Mouse (Mus musculus) MEL (cell line): ENCODE data around the gene Cd68. TPM values are rescaled to one million over a fixed set of nuclear protein-coding genes. Genes with fewer than 3 reads are reported as not detected.

ENCODE experiments used
- DNase-seq: peaks from one replicate; pipeline ENCODE4 v3.0.0; 2011; ENCODE audit warnings: low read depth, low spot score
- H3K27ac ChIP-seq: 2 replicates; pipeline ENCODE4 v1.5.1; 2012; ENCODE audit warnings: low read depth, mild to moderate bottlenecking, control low read depth, low read length, moderate library complexity; ENCODE audit not compliant: control insufficient read depth
- H3K27me3 ChIP-seq, 2 experiments: fragments of 150-350 bp in 1 of 2; sonication (generic) in 1 of 2; 2 replicates each; pipeline ENCODE4 v1.6.1; 2012; ENCODE audit warnings: low read length in 2 of 2, mild to moderate bottlenecking in 2 of 2, improper control_type of control experiment in 1 of 2, moderate library complexity in 1 of 2; ENCODE audit not compliant: insufficient read depth in 2 of 2, control insufficient read depth in 1 of 2
- H3K36me3 ChIP-seq, 2 experiments: 2 replicates each; pipeline ENCODE4 v1.6.1; 2012 to 2014; ENCODE audit warnings: low read length in 2 of 2, improper control_type of control experiment in 1 of 2, inconsistent platforms in 1 of 2, mild to moderate bottlenecking in 1 of 2; ENCODE audit not compliant: insufficient read depth in 2 of 2, control insufficient read depth in 1 of 2
- H3K4me1 ChIP-seq, 2 experiments: fragments of 150-350 bp in 1 of 2; sonication (generic) in 1 of 2; 2 replicates each; pipeline ENCODE4 v1.6.1; 2012; ENCODE audit warnings: low read length in 2 of 2, improper control_type of control experiment in 1 of 2, mild to moderate bottlenecking in 1 of 2; ENCODE audit not compliant: insufficient read depth in 2 of 2, control insufficient read depth in 1 of 2
- H3K4me3 ChIP-seq, 2 experiments: fragments of 150-350 bp in 1 of 2; sonication (generic) in 1 of 2; 2 replicates each; pipeline ENCODE4 v1.5.1; 2012; ENCODE audit warnings: low read depth in 2 of 2, low read length in 2 of 2, mild to moderate bottlenecking in 2 of 2, moderate library complexity in 2 of 2, control low read depth in 1 of 2, improper control_type of control experiment in 1 of 2; ENCODE audit not compliant: control insufficient read depth in 1 of 2, insufficient read depth in 1 of 2
- H3K79me2 ChIP-seq: 2 replicates; pipeline ENCODE4 v1.6.1; 2012; ENCODE audit warnings: mild to moderate bottlenecking, low read length, moderate library complexity; ENCODE audit not compliant: control insufficient read depth, poor library complexity, insufficient read depth
- H3K9ac ChIP-seq: 2 replicates; pipeline ENCODE4 v1.6.1; 2012; ENCODE audit warnings: low read depth, mild to moderate bottlenecking, control low read depth, low read length, moderate library complexity; ENCODE audit not compliant: control insufficient read depth, poor library complexity, severe bottlenecking
- H3K9me3 ChIP-seq: fragments of 150-350 bp; sonication (generic); replicated peaks from 2 replicates; pipeline ENCODE4 v1.6.1; 2012; ENCODE audit warnings: mild to moderate bottlenecking, low read length, improper control_type of control experiment, moderate library complexity; ENCODE audit not compliant: insufficient read depth
- CHD2 ChIP-seq: IDR thresholded peaks from 2 replicates; pipeline ENCODE4 v1.6.1; 2011; ENCODE audit warnings: low read length, improper control_type of control experiment
- EP300 ChIP-seq, 2 experiments: IDR thresholded peaks; 2 replicates each; pipeline ENCODE4 v1.6.1; 2011; ENCODE audit warnings: improper control_type of control experiment in 2 of 2, low read length in 2 of 2, low read depth in 1 of 2, mild to moderate bottlenecking in 1 of 2
- GABPA ChIP-seq: IDR thresholded peaks from 2 replicates; pipeline ENCODE4 v1.6.1; 2012; ENCODE audit warnings: low read depth, mild to moderate bottlenecking, inconsistent platforms, low read length, improper control_type of control experiment, moderate library complexity
- KAT2A ChIP-seq: conservative IDR thresholded peaks from 2 replicates; pipeline ENCODE4 v1.6.1; 2012; ENCODE audit warnings: low read depth, low read length, improper control_type of control experiment, inconsistent platforms
- MAFK ChIP-seq: IDR thresholded peaks from 2 replicates; pipeline ENCODE4 v1.6.1; 2011; ENCODE audit warnings: low read depth, mild to moderate bottlenecking, low read length, improper control_type of control experiment, borderline replicate concordance
- MEF2A ChIP-seq: IDR thresholded peaks from 2 replicates; pipeline ENCODE4 v1.6.1; 2014; ENCODE audit warnings: low read depth, mild to moderate bottlenecking, inconsistent platforms, low read length, improper control_type of control experiment; ENCODE audit not compliant: poor library complexity, insufficient replicate concordance, severe bottlenecking; ENCODE audit errors: extremely low read depth
- NELFE ChIP-seq: IDR thresholded peaks from 2 replicates; pipeline ENCODE4 v1.6.1; 2011; ENCODE audit warnings: low read depth, low read length, improper control_type of control experiment
- POLR2A ChIP-seq, 2 experiments: IDR thresholded peaks; 2 replicates each; pipeline ENCODE4 v1.6.1; 2011 to 2012; ENCODE audit warnings: low read length in 2 of 2, mild to moderate bottlenecking in 2 of 2, control low read depth in 1 of 2, improper control_type of control experiment in 1 of 2, low read depth in 1 of 2, moderate library complexity in 1 of 2; ENCODE audit not compliant: control insufficient read depth in 1 of 2, insufficient read depth in 1 of 2, poor library complexity in 1 of 2
- TAL1 ChIP-seq: IDR thresholded peaks from 2 replicates; pipeline ENCODE4 v1.6.1; 2012; ENCODE audit warnings: mild to moderate bottlenecking, inconsistent platforms, low read length, moderate library complexity, mixed read lengths
- TBP ChIP-seq: IDR thresholded peaks from 2 replicates; pipeline ENCODE4 v1.8.0; 2011; ENCODE audit warnings: low read depth, low read length, improper control_type of control experiment
- TCF12 ChIP-seq: IDR thresholded peaks from 2 replicates; pipeline ENCODE4 v1.6.1; 2014; ENCODE audit warnings: low read depth, mild to moderate bottlenecking, inconsistent platforms, low read length, improper control_type of control experiment, moderate library complexity
- UBTF ChIP-seq: IDR thresholded peaks from 2 replicates; pipeline ENCODE4 v1.6.1; 2012; ENCODE audit warnings: low read depth, mild to moderate bottlenecking, inconsistent platforms, low read length, improper control_type of control experiment, moderate library complexity, borderline replicate concordance; ENCODE audit not compliant: insufficient read depth
- USF1 ChIP-seq: IDR thresholded peaks from 2 replicates; pipeline ENCODE4 v1.6.1; 2014; ENCODE audit warnings: low read depth, mild to moderate bottlenecking, inconsistent platforms, low read length, improper control_type of control experiment, moderate library complexity
- USF2 ChIP-seq, 2 experiments: IDR thresholded peaks; 2 replicates each; pipeline ENCODE4 v1.6.1; 2011 to 2012; ENCODE audit warnings: improper control_type of control experiment in 2 of 2, low read length in 2 of 2, borderline replicate concordance in 1 of 2, inconsistent platforms in 1 of 2, low read depth in 1 of 2, mild to moderate bottlenecking in 1 of 2; ENCODE audit not compliant: insufficient read depth in 1 of 2
- ZKSCAN1 ChIP-seq: IDR thresholded peaks from 2 replicates; pipeline ENCODE4 v1.6.1; 2012; ENCODE audit warnings: low read depth, mild to moderate bottlenecking, inconsistent platforms, low read length, improper control_type of control experiment, moderate library complexity
- polyA plus RNA-seq, 2 experiments: library from polyadenylated mRNA; stranded (reverse) in 1 of 2; unstranded in 1 of 2; fragments of >175 nt in 1 of 2; fragments of >200 nt in 1 of 2; gene quantifications; 2 replicates each; pipeline versions ENCODE4 v1.2.1 to v1.2.4; 2012; ENCODE audit warnings: low replicate concordance in 2 of 2, low read depth in 1 of 2; ENCODE audit not compliant: insufficient read length in 2 of 2, insufficient read depth in 1 of 2, missing spikeins in 1 of 2
- total RNA-seq: library from RNA; depleted of rRNA; stranded (reverse); fragments of 300-350 nt; gene quantifications from 2 replicates; pipeline ENCODE4 v1.2.3, GENCODE M21; 2012

The Cd68 gene
- total and polyA plus RNA-seq, 3 experiments = 5.3 to 19.8 TPM; not detected in 1

DNA sequence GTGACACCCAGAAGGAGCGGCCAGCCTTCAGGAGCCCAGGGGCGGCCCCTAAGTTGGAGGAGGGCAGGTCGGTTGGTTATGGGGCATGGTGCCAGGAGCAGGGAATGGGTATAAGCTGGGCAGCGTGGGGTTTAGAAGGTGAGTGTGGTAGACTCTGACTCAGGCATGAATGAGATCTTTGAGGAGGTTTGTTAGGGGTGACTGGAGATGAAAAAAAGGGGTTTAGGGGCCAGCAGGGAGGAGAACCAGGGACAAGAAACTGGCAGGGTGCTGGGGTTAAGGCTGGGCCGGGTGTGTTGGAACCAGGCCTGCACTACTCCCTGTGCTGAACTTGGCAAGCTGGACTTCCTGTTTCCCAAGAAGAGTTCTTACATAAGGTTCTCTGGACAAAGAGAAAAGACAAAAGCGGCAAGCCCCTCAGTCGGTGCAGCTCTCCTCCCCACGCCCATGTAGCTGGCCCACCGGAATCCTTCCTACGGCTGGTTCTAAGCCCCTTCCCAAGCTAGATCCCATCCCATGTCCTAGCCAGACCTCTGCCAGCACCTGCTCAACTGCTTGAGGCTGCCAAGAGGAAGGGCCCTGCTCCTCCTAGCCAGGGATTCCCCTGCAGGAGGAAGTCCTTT, 19.7 kb upstream of the Cd68 start, which contains the start of gene Tnfsf13:
Gene Tnfsf13, minus strand, starts transcription at position 259 of the 623 bp plus-strand sequence.
- Histone ChIP-seq H3K27ac (no peak within 1 kb of the TSS), H3K79me2 (peaks cover 12% of the 10 kb centered on the region), H3K4me1 (peaks cover 3 to 9% of the 10 kb centered on the region in 2 experiments; a peak in 3 of 4 replicates), H3K36me3 (peaks cover 0 to 7% of the 10 kb centered on the region in 2 experiments; a peak in 2 of 4 replicates), H3K9me3 (no peaks in the 10 kb centered on the region), H3K9ac (peak within 1 kb of the TSS; percentile 9; the same call in 1 of the 2 replicates), H3K27me3 (no peaks in the 10 kb centered on the region), H3K4me3 (no peak within 1 kb of the TSS)
- peak; percentile 52 for DNase-seq
- no peak for TF ChIP-seq USF1
- no peak for TF ChIP-seq USF2 (IDR thresholded peaks at IDR 0.05; ENCODE audit: borderline replicate concordance in 1 of 2, insufficient read depth in 1 of 2, low read depth in 1 of 2, low read length in 2 of 2)
- TF ChIP-seq TAL1 = no peak

GRCm38 (mm10) chr11:69684936-69685335, 19.0 kb upstream of the Cd68 start:
- peaks cover 4 to 12% of the 10 kb centered on the region in 2 experiments; a peak in 3 of 4 replicates for H3K4me1 ChIP-seq
- TF ChIP-seq GABPA (no peak), MEF2A (no peak), TCF12 (no peak), MAFK (no peak)
- H3K9me3 ChIP-seq = no peaks in the 10 kb centered on the region
- H3K27me3 ChIP-seq = no peaks in the 10 kb centered on the region
- no peak overlapping the region for H3K9ac ChIP-seq
- no peak overlapping the region for H3K27ac ChIP-seq
- peaks cover 20% of the 10 kb centered on the region for H3K79me2 ChIP-seq
- no peak for DNase-seq
- H3K4me3 ChIP-seq = no peak overlapping the region
- peaks cover 0 to 11% of the 10 kb centered on the region in 2 experiments; a peak in 2 of 4 replicates for H3K36me3 ChIP-seq

GRCm38 (mm10) chr11:69684128-69684745, 18.3 kb upstream of the Cd68 start:
- TF ChIP-seq ZKSCAN1 (no peak), TCF12 (no peak), POLR2A (IDR thresholded peaks at IDR 0.05; ENCODE audit: control insufficient read depth in 1 of 2, insufficient read depth in 1 of 2, low read depth in 1 of 2, low read length in 2 of 2, poor library complexity in 1 of 2) (no peak), EP300 (IDR thresholded peaks at IDR 0.05; ENCODE audit: low read depth in 1 of 2, low read length in 2 of 2) (no peak), UBTF (no peak), GABPA (no peak), KAT2A (no peak), TBP (no peak), CHD2 (no peak), NELFE (no peak), TAL1 (no peak)

More at GRCm38 (mm10) chr11:69684128-69684745, 18.3 kb upstream of the Cd68 start:
- Histone ChIP-seq H3K9me3 (no peaks in the 10 kb centered on the region), H3K27me3 (no peaks in the 10 kb centered on the region), H3K36me3 (peaks cover 4 to 14% of the 10 kb centered on the region in 2 experiments; a peak in 3 of 4 replicates), H3K4me1 (peaks cover 6 to 12% of the 10 kb centered on the region in 2 experiments; a peak in 3 of 4 replicates), H3K9ac (no peak overlapping the region), H3K4me3 (no peak overlapping the region), H3K27ac (no peak overlapping the region), H3K79me2 (peaks cover 22% of the 10 kb centered on the region)
- DNase-seq = no peak
